Mouse (Mus musculus) kidney, adult 9 months (tissue): ENCODE results near the gene 1190007I07Rik.
A peak's percentile ranks its signal among the peaks of the same experiment; 100 is the strongest.
"Not testable (repeated sequence)": the region's sequence is repeated elsewhere in the genome, so short reads cannot be mapped to it uniquely, and the experiment has no call there.

Experiments
- DNase-seq: peaks from one replicate; pipeline ENCODE4 v3.0.0; 2022

1190007I07Rik gene

DNA sequence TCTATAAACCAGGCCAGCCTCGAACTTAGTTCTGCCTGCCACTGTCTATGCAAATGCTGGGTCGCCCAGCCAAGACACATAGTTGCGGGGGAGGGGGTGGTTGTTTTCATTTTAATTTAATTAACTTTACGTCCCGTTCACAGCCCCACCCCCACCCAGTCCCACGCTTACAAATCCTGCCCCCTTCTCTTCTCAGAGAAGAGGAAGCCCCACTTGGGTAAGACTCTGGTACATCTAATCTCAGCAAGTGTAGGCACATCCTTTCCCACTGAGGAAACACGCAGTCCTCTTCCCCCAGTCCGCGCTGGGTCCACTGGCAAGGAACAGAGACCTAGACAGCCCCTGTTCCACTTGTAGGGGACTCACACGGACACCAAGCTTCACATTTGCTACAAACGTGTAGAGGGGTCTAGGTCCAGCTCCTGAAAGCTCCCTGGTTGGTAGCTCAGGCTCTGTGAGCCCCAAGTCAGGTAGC lies 6.1 kb upstream of the 1190007I07Rik start:
- DNase-seq: peak; percentile 19

- DNase-seq: not testable (repeated sequence)
Measured at GRCm38 (mm10) chr10:82623553-82623932, 515 bp upstream of the 1190007I07Rik start.

GRCm38 (mm10) chr10:82622235-82622634 lies 793 bp downstream of the 1190007I07Rik start:
- no peak for DNase-seq

GRCm38 (mm10) chr10:82594421-82594820 lies 28.6 kb downstream of the 1190007I07Rik start:
- DNase-seq: not testable (repeated sequence)

- not testable (repeated sequence) for DNase-seq
Measured at GRCm38 (mm10) chr10:82589673-82590072, 33.4 kb downstream of the 1190007I07Rik start.

GRCm38 (mm10) chr10:82571091-82571490 lies 51.9 kb downstream of the 1190007I07Rik start:
- not testable (repeated sequence) for DNase-seq
